Mouse (Mus musculus): ENCODE data around the gene Tmem139.

- 0 out of 2 replicates have a peak, but pooled peaks have one; percentile 24 for TF ChIP-seq POLR2A (IDR thresholded peaks at IDR 0.05; ENCODE audit: control insufficient read depth, low read depth, low read length)
- TF ChIP-seq CTCF (IDR thresholded peaks at IDR 0.05; ENCODE audit: control insufficient read depth, insufficient read depth, insufficient replicate concordance, low read depth, low read length): no peak
These were observed 15.9 kb upstream of the Tmem139 start, which contains the start of gene Gstk1 for GRCm38 (mm10) chr6:42245711-42246353.

All from testis, adult 2 months (tissue).